16 mouse cellular contexts compared by ENCODE assay signal in the genomic region with DNA sequence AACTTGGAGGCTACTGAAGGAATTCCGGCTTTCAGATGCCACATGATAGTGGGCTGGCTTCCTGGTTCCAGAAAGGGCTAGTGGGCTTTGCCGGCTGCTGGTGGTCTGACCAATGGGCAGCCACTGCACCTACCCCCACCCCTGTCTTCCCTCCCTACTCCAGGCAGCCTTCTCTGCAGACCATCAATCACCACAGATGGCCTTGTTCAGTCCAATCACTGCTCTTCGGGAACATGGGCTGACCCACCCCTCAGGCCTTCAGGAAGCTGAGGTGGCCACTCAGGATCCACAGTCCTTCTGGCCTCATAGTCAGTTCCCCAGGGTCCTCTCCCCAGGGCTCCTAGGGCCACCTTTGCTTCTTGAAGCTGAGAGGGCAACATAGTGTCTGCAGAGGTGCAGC.
DNase-seq lines count a peak whose midpoint lies in the region; ATAC-seq and TF ChIP-seq lines count a peak whose summit lies in the region.
"Had no signal": no experiment of that assay in that cellular context is flagged by ENCODE, and none has a peak within 500 bp of the region (broad histone marks: within the 10 kb centered on the region; RNA-seq: fewer than 3 reads in every experiment).

No protein-coding gene starts in this region.

- H3K4me1 ChIP-seq in forebrain, postnatal 0 days (ENCODE audit: insufficient read depth): peaks cover 28% of the 10 kb centered on the region
- peaks cover 10% of the 10 kb centered on the region for H3K4me1 ChIP-seq in hindbrain, postnatal 0 days (ENCODE audit: insufficient read depth, low read length)
- peaks cover 58% of the 10 kb centered on the region for H3K4me1 ChIP-seq in olfactory bulb, adult 2 months (ENCODE audit: control insufficient read depth, insufficient read depth, low read length)

- no peak for ATAC-seq in forebrain, postnatal 0 days
- ATAC-seq in hindbrain, postnatal 0 days: no peak
- ATAC-seq: CD4-positive, CD25-positive, alpha-beta regulatory T cell, adult 4 months; inflammation-experienced regulatory T-cells, adult 6 months had no signal

- 89% methylated on average over 3 of the region's 3 CpGs for whole genome bisulfite sequencing in forebrain, postnatal 0 days
- WGBS in hindbrain, postnatal 0 days: 41% methylated on average over 3 of the region's 3 CpGs
- WGBS in olfactory bulb, adult 2 months: 42% methylated on average over 3 of the region's 3 CpGs

- peak overlapping the region; percentile 92 for H3K27ac ChIP-seq in left cerebral cortex, adult 2 months
- H3K27ac ChIP-seq in forebrain, postnatal 0 days (ENCODE audit: low read depth, low read length): no peak overlapping the region
- H3K27ac ChIP-seq in hindbrain, postnatal 0 days: no peak overlapping the region
- H3K27ac ChIP-seq in olfactory bulb, adult 2 months (ENCODE audit: insufficient read depth, low read depth, low read length): peak overlapping the region; percentile 94; the same call in 1 of the 2 replicates
- H3K27ac ChIP-seq: embryonic facial prominence, embryonic 12.5 days; gastrocnemius, adult 2 months; limb, embryonic 13.5 days; liver, embryonic 15.5 days had no signal

- peak overlapping the region; percentile 84 for H3K4me2 ChIP-seq in forebrain, postnatal 0 days (ENCODE audit: low read depth)
- H3K4me2 ChIP-seq in hindbrain, postnatal 0 days (ENCODE audit: low read depth, low read length): peak overlapping the region; percentile 77
- H3K4me2 ChIP-seq: limb, embryonic 13.5 days; liver, embryonic 15.5 days had no signal

- H3K36me3 ChIP-seq in forebrain, postnatal 0 days (ENCODE audit: insufficient read depth): no peaks in the 10 kb centered on the region
- no peaks in the 10 kb centered on the region for H3K36me3 ChIP-seq in hindbrain, postnatal 0 days (ENCODE audit: insufficient read depth, low read length)
- H3K36me3 ChIP-seq: embryonic facial prominence, embryonic 12.5 days; limb, embryonic 13.5 days; liver, embryonic 15.5 days had no signal

- TF ChIP-seq POLR2A in olfactory bulb, adult 2 months (IDR thresholded peaks at IDR 0.05; ENCODE audit: insufficient read depth, low read depth, low read length): no peak

- intact Hi-C loops in left cerebral cortex, adult 2 months (cut with DNase I): no loop called here

- no peaks in the 10 kb centered on the region for H3K27me3 ChIP-seq in forebrain, postnatal 0 days (ENCODE audit: insufficient read depth, low read length)
- no peaks in the 10 kb centered on the region for H3K27me3 ChIP-seq in hindbrain, postnatal 0 days (ENCODE audit: insufficient read depth, low read length)

- no peak for DNase-seq in left cerebral cortex, adult 2 months (ENCODE audit: extremely low spot score in 1 of 2, low spot score in 2 of 2)
- no peak for DNase-seq in left cerebral cortex, adult 8-10 months (ENCODE audit: low spot score in 2 of 2)
- no peak for DNase-seq in forebrain, postnatal 0 days
- no peak for DNase-seq in hindbrain, postnatal 0 days (ENCODE audit: low spot score)
- no peak for DNase-seq in right cerebral cortex, postnatal 10 days (ENCODE audit: low spot score in 2 of 2)
- no peak for DNase-seq in kidney, adult 9 months
- DNase-seq: adrenal gland, adult 8-10 months; gastrocnemius, adult 2 months; heart, adult 18-20 months; lung, postnatal 10 days had no signal

- no peak for TF ChIP-seq CTCF in left cerebral cortex, adult 2 months (IDR thresholded peaks at IDR 0.05)
- TF ChIP-seq CTCF in forebrain, postnatal 0 days (IDR thresholded peaks at IDR 0.05; ENCODE audit: low read depth): no peak
- TF ChIP-seq CTCF in hindbrain, postnatal 0 days (IDR thresholded peaks at IDR 0.05; ENCODE audit: low read depth): no peak
- TF ChIP-seq CTCF in olfactory bulb, adult 2 months (IDR thresholded peaks at IDR 0.05; ENCODE audit: insufficient read depth, low read depth, low read length): no peak

- H3K4me3 ChIP-seq in left cerebral cortex, adult 2 months: peak overlapping the region; percentile 70
- H3K4me3 ChIP-seq in forebrain, postnatal 0 days (ENCODE audit: low read depth, low read length): peak overlapping the region; percentile 67; the same call in 1 of the 2 replicates
- peak overlapping the region; percentile 54 for H3K4me3 ChIP-seq in hindbrain, postnatal 0 days (ENCODE audit: low read length)
- peak overlapping the region; percentile 94 for H3K4me3 ChIP-seq in olfactory bulb, adult 2 months (ENCODE audit: insufficient read depth, low read depth, low read length)
- H3K4me3 ChIP-seq: embryonic facial prominence, embryonic 12.5 days; gastrocnemius, adult 2 months; limb, embryonic 13.5 days; liver, embryonic 15.5 days had no signal

- H3K9me3 ChIP-seq in forebrain, postnatal 0 days (ENCODE audit: low read length): no peaks in the 10 kb centered on the region
- H3K9me3 ChIP-seq in hindbrain, postnatal 0 days (ENCODE audit: low read length): no peaks in the 10 kb centered on the region
- H3K9me3 ChIP-seq: embryonic facial prominence, embryonic 12.5 days; limb, embryonic 13.5 days; liver, embryonic 15.5 days had no signal

- H3K9ac ChIP-seq in forebrain, postnatal 0 days: peak overlapping the region; percentile 58
- H3K9ac ChIP-seq in hindbrain, postnatal 0 days (replicated peaks; ENCODE audit: low read length): peak overlapping the region; percentile 70; the same call in 1 of the 2 replicates
- H3K9ac ChIP-seq: embryonic facial prominence, embryonic 12.5 days; limb, embryonic 13.5 days; liver, embryonic 15.5 days had no signal

Comparison
In these comparisons a context has a peak if more than half of its experiments do, and no peak if none do; other contexts are left out.
1. H3K27ac ChIP-seq: peak in left cerebral cortex, adult 2 months (single experiment) and olfactory bulb, adult 2 months (single experiment); none in forebrain, postnatal 0 days (single experiment) and hindbrain, postnatal 0 days (single experiment).
2. Peak in every context shown above with its lines, with median percentiles within 50 percentile points of each other: H3K4me3 ChIP-seq.